Mouse (Mus musculus) intestine, embryonic 14.5 days (tissue): ENCODE measurements around the gene Fads3. TPM values are rescaled to one million over a fixed set of nuclear protein-coding genes. Genes with fewer than 3 reads are reported as not detected.
A peak's percentile ranks its signal among the peaks of the same experiment; 100 is the strongest.

ENCODE experiments used
- ATAC-seq: fragments of 200-750 bp; cut with Nextera tagmentation; replicated peaks from 2 replicates; pipeline ENCODE4 v1.8.0; 2017; ENCODE audit warnings: low read depth, moderate number of reproducible peaks, moderate TSS enrichment, moderate library complexity; ENCODE audit not compliant: low FRiP score, low TSS enrichment
- DNase-seq: peaks from one replicate; pipeline ENCODE4 v3.0.0-alpha.2; 2018; ENCODE audit warnings: low spot score
- H3K27ac ChIP-seq: fragments of 300-500 bp; sonication (generic); 2 replicates; pipeline ENCODE4 v1.5.1; 2014; ENCODE audit warnings: low read depth, mild to moderate bottlenecking, control low read depth
- H3K27me3 ChIP-seq: fragments of 300-500 bp; sonication (generic); replicated peaks from 2 replicates; pipeline ENCODE4 v1.6.1; 2014; ENCODE audit warnings: low read length, control low read depth; ENCODE audit not compliant: control insufficient read depth, insufficient read depth
- H3K36me3 ChIP-seq: fragments of 300-500 bp; sonication (generic); 2 replicates; pipeline ENCODE4 v1.6.1; 2014; ENCODE audit warnings: low read length, control low read depth; ENCODE audit not compliant: control insufficient read depth, insufficient read depth
- H3K4me1 ChIP-seq: fragments of 300-500 bp; sonication (generic); replicated peaks from 2 replicates; pipeline ENCODE4 v1.6.1; 2014; ENCODE audit warnings: low read length, control low read depth, mixed read lengths; ENCODE audit not compliant: control insufficient read depth, insufficient read depth
- H3K4me2 ChIP-seq: fragments of 300-500 bp; sonication (generic); 2 replicates; pipeline ENCODE4 v1.6.1; 2014; ENCODE audit warnings: low read length
- H3K4me3 ChIP-seq: fragments of 300-500 bp; sonication (generic); 2 replicates; pipeline ENCODE4 v1.5.1; 2014; ENCODE audit warnings: low read depth, low read length, control low read depth, mixed read lengths
- H3K9ac ChIP-seq: fragments of 300-500 bp; sonication (generic); 2 replicates; pipeline ENCODE4 v1.6.1; 2014; ENCODE audit warnings: mild to moderate bottlenecking, low read length
- H3K9me3 ChIP-seq: fragments of 300-500 bp; sonication (generic); 2 replicates; pipeline ENCODE4 v1.6.1; 2016; ENCODE audit warnings: low read length, control low read depth; ENCODE audit not compliant: control insufficient read depth
- WGBS: fragments of 180-500 bp; shearing (Covaris S2); extraction: QIAGEN DNeasy Blood & Tissue Kit; methylation state at CpG from one replicate; pipeline ENCODE4 v1.1.7; 2014; 5-methylcytosine and 5-hydroxymethylcytosine counted together
- polyA plus RNA-seq: library from polyadenylated mRNA; unstranded; fragments of >200 nt; fragmentation: Nextera tagmentation; extraction: Ambion mirVana; gene quantifications from 2 replicates; pipeline ENCODE4 v1.2.1, GENCODE M21; 2014

The Fads3 gene
- polyA plus RNA-seq, 1 experiment from 2014 or later = 11.5 TPM

- no peaks in the 10 kb centered on the region for H3K27me3 ChIP-seq
- H3K27ac ChIP-seq = no peak overlapping the region
- H3K4me3 ChIP-seq = no peak overlapping the region
- WGBS = 83% methylated on average over 3 of the region's 3 CpGs
- no peaks in the 10 kb centered on the region for H3K4me1 ChIP-seq
- no peak for DNase-seq
- peaks cover 94% of the 10 kb centered on the region for H3K36me3 ChIP-seq
- ATAC-seq = no peak
- no peaks in the 10 kb centered on the region for H3K9me3 ChIP-seq
- H3K4me2 ChIP-seq = no peak overlapping the region
- H3K9ac ChIP-seq = no peak overlapping the region
Measured at GRCm38 (mm10) chr19:10082105-10082504, 40.7 kb downstream of the Fads3 start.

GRCm38 (mm10) chr19:10085454-10085853 lies 44.1 kb downstream of the Fads3 start:
- no peak overlapping the region for H3K4me2 ChIP-seq
- H3K9ac ChIP-seq = no peak overlapping the region
- H3K27ac ChIP-seq = no peak overlapping the region
- ATAC-seq (no peak), DNase-seq (no peak)
- H3K4me1 ChIP-seq = no peaks in the 10 kb centered on the region
- H3K9me3 ChIP-seq = no peaks in the 10 kb centered on the region
- H3K36me3 ChIP-seq = peaks cover 94% of the 10 kb centered on the region
- H3K4me3 ChIP-seq = no peak overlapping the region
- 78% methylated on average over 9 of the region's 9 CpGs for WGBS
- H3K27me3 ChIP-seq = no peaks in the 10 kb centered on the region

GRCm38 (mm10) chr19:10086976-10087375 lies 45.6 kb downstream of the Fads3 start:
- Histone ChIP-seq H3K4me1 (no peaks in the 10 kb centered on the region), H3K4me2 (no peak overlapping the region), H3K27me3 (no peaks in the 10 kb centered on the region), H3K36me3 (peaks cover 94% of the 10 kb centered on the region), H3K9me3 (no peaks in the 10 kb centered on the region), H3K4me3 (no peak overlapping the region), H3K27ac (no peak overlapping the region), H3K9ac (no peak overlapping the region)
- no peak for ATAC-seq
- no peak for DNase-seq
- WGBS = 88% methylated on average over 4 of the region's 4 CpGs

- Histone ChIP-seq H3K27me3 (no peaks in the 10 kb centered on the region), H3K36me3 (peaks cover 72% of the 10 kb centered on the region), H3K4me2 (no peak overlapping the region), H3K9me3 (no peaks in the 10 kb centered on the region), H3K27ac (no peak overlapping the region), H3K9ac (no peak overlapping the region), H3K4me1 (peaks cover 4% of the 10 kb centered on the region; the same call in 1 of the 2 replicates), H3K4me3 (no peak overlapping the region)
- ATAC-seq (no peak), DNase-seq (no peak)
- 89% methylated on average over 4 of the region's 4 CpGs for WGBS
Measured at GRCm38 (mm10) chr19:10093829-10094228, 52.5 kb downstream of the Fads3 start.

GRCm38 (mm10) chr19:10094695-10095094 lies 53.3 kb downstream of the Fads3 start:
- peaks cover 13% of the 10 kb centered on the region for H3K4me1 ChIP-seq
- no peak overlapping the region for H3K9ac ChIP-seq
- ATAC-seq (peak; percentile 59; the same call in 1 of the 2 replicates), DNase-seq (no peak)
- 66% methylated on average over 4 of the region's 4 CpGs for WGBS
- no peak overlapping the region; the same call in 1 of the 2 replicates for H3K27ac ChIP-seq
- H3K9me3 ChIP-seq = no peaks in the 10 kb centered on the region
- no peaks in the 10 kb centered on the region for H3K27me3 ChIP-seq
- H3K36me3 ChIP-seq = peaks cover 64% of the 10 kb centered on the region
- H3K4me2 ChIP-seq = no peak overlapping the region
- H3K4me3 ChIP-seq = no peak overlapping the region

GRCm38 (mm10) chr19:10096371-10096876 lies 55.1 kb downstream of the Fads3 start:
- peaks cover 17% of the 10 kb centered on the region for H3K4me1 ChIP-seq
- no peak for ATAC-seq
- WGBS = 88% methylated on average over 2 of the region's 2 CpGs

GRCm38 (mm10) chr19:10097826-10098225 lies 56.5 kb downstream of the Fads3 start:
- Histone ChIP-seq H3K27me3 (no peaks in the 10 kb centered on the region), H3K36me3 (peaks cover 34% of the 10 kb centered on the region), H3K4me1 (peaks cover 24% of the 10 kb centered on the region), H3K4me3 (no peak overlapping the region), H3K9me3 (no peaks in the 10 kb centered on the region), H3K27ac (no peak overlapping the region), H3K9ac (no peak overlapping the region), H3K4me2 (no peak overlapping the region)
- ATAC-seq (no peak), DNase-seq (no peak)
- WGBS = 77% methylated on average over 5 of the region's 5 CpGs

More at GRCm38 (mm10) chr19:10096371-10096876, 55.1 kb downstream of the Fads3 start:
- Histone ChIP-seq H3K9ac (no peak overlapping the region), H3K27ac (no peak overlapping the region), H3K4me2 (no peak overlapping the region), H3K27me3 (no peaks in the 10 kb centered on the region), H3K36me3 (peaks cover 46% of the 10 kb centered on the region), H3K9me3 (no peaks in the 10 kb centered on the region), H3K4me3 (no peak overlapping the region)
- DNase-seq = no peak

GRCm38 (mm10) chr19:10100631-10101071 lies 59.3 kb downstream of the Fads3 start:
- Histone ChIP-seq H3K4me2 (peak overlapping the region; percentile 85), H3K9ac (peak overlapping the region; percentile 75), H3K4me1 (peaks cover 27% of the 10 kb centered on the region), H3K36me3 (peaks cover 17% of the 10 kb centered on the region), H3K4me3 (peak overlapping the region; percentile 77), H3K27me3 (no peaks in the 10 kb centered on the region), H3K27ac (peak overlapping the region; percentile 84), H3K9me3 (no peaks in the 10 kb centered on the region)
- DNase-seq = peak; percentile 92
- peak; percentile 57 for ATAC-seq
- WGBS = 1% methylated on average over 21 of the region's 21 CpGs
